Mouse (Mus musculus): ENCODE measurements around the gene Cfi.

- TF ChIP-seq CTCF (IDR thresholded peaks at IDR 0.05; ENCODE audit: borderline replicate concordance, extremely low read depth, insufficient read depth, insufficient read length) = peak; percentile 61; the same call in 1 of the 2 replicates
- TF ChIP-seq POLR2A (IDR thresholded peaks at IDR 0.05; ENCODE audit: borderline replicate concordance, extremely low read depth, insufficient read depth, insufficient read length, poor library complexity, severe bottlenecking) = no peak
These were observed 28.0 kb downstream of the Cfi start for GRCm38 (mm10) chr3:129863698-129864097.
